Mouse (Mus musculus): ENCODE measurements at regions not wholly inside any gene's neighbourhood (a gene's known extent, or its start where the extent isn't known, plus 50 kb on each side); places are given as distances from the start of the nearest gene placed in this dataset.

DNA sequence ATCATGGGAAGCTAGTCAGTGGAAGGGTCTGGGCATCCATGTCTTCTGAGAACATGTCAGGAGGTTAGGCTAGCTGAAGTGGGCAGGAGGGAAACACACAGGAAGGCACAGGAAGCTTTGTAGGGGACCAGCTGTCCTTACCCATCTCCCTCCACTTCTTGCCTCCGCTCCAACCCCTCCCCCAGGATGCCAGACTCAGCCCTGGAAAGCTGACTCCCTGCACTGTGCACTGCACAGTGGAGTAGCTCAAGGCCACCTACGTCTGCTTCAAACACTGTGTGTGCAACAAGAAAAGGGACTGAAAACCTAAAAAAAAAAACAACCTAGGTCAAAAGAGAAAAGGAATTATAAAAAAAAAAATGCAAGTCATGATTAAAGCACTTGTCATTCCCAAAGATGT is 97.3 kb downstream of the Zfp706 start:
- Histone ChIP-seq H3K9me3 (replicated peaks; ENCODE audit: low read length) (no peaks in the 10 kb centered on the region), H3K4me2 (ENCODE audit: low read length) (no peak overlapping the region), H3K9ac (ENCODE audit: low read depth, low read length) (no peak overlapping the region), H3K27ac (no peak overlapping the region), H3K4me1 (replicated peaks; ENCODE audit: insufficient read depth, low read length) (no peaks in the 10 kb centered on the region; the same call in none of the 2 replicates), H3K4me3 (replicated peaks; ENCODE audit: low read depth, low read length) (no peak overlapping the region), H3K27me3 (ENCODE audit: insufficient read depth, low read length) (no peaks in the 10 kb centered on the region), H3K36me3 (ENCODE audit: insufficient read depth, low read length) (no peaks in the 10 kb centered on the region)
- ATAC-seq (replicated peaks; ENCODE audit: low FRiP score, low read depth) (no peak), DNase-seq (ENCODE audit: low spot score) (no peak)
- WGBS: 69% methylated on average over 2 of the region's 2 CpGs
- no peak for TF ChIP-seq CTCF (IDR thresholded peaks at IDR 0.05; ENCODE audit: low read depth)

DNA sequence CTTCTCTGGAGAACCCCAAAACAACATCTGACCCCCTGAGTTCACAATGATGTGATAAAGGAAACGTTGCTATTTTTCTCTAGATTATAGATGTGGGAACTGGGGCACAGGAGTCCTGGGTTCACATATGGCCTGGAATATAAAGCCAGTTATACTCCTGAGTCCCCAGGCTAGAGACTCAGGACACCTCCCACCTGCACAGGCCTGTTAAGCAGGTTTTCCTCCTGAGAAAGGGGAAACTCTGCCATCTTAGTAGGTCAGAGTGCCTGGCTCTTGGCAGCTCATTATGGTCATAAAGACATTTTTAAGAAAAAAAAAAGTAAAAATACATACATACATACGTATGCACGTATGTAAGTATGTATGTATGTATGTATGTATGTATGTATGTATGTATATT is 98.1 kb downstream of the Zfp706 start:
- H3K27ac ChIP-seq: no peak overlapping the region
- DNase-seq (ENCODE audit: low spot score): no peak
- ATAC-seq (replicated peaks; ENCODE audit: low FRiP score, low read depth): no peak

GRCm38 (mm10) chr15:36906789-36907188 is 100.8 kb downstream of the Zfp706 start:
- no peak overlapping the region for H3K4me2 ChIP-seq (ENCODE audit: low read length)
- H3K4me1 ChIP-seq (replicated peaks; ENCODE audit: insufficient read depth, low read length): peaks cover 10% of the 10 kb centered on the region
- 58% methylated on average over 5 of the region's 5 CpGs for WGBS
- H3K27me3 ChIP-seq (ENCODE audit: insufficient read depth, low read length): no peaks in the 10 kb centered on the region
- H3K9ac ChIP-seq (ENCODE audit: low read depth, low read length): no peak overlapping the region
- no peak overlapping the region for H3K27ac ChIP-seq
- ATAC-seq (replicated peaks; ENCODE audit: low FRiP score, low read depth) (peak; percentile 76), DNase-seq (ENCODE audit: low spot score) (peak; percentile 48)
- H3K9me3 ChIP-seq (replicated peaks; ENCODE audit: low read length): no peaks in the 10 kb centered on the region
- no peak for TF ChIP-seq CTCF (IDR thresholded peaks at IDR 0.05; ENCODE audit: low read depth)
- no peaks in the 10 kb centered on the region for H3K36me3 ChIP-seq (ENCODE audit: insufficient read depth, low read length)
- no peak overlapping the region for H3K4me3 ChIP-seq (replicated peaks; ENCODE audit: low read depth, low read length)

More for the DNA sequence above, 98.1 kb downstream of the Zfp706 start:
- no peak overlapping the region for H3K9ac ChIP-seq (ENCODE audit: low read depth, low read length)
- no peaks in the 10 kb centered on the region for H3K9me3 ChIP-seq (replicated peaks; ENCODE audit: low read length)
- H3K4me3 ChIP-seq (replicated peaks; ENCODE audit: low read depth, low read length): no peak overlapping the region
- no peaks in the 10 kb centered on the region; the same call in none of the 2 replicates for H3K4me1 ChIP-seq (replicated peaks; ENCODE audit: insufficient read depth, low read length)
- 76% methylated on average over 3 of the region's 3 CpGs for WGBS
- no peaks in the 10 kb centered on the region for H3K27me3 ChIP-seq (ENCODE audit: insufficient read depth, low read length)
- no peak overlapping the region for H3K4me2 ChIP-seq (ENCODE audit: low read length)
- no peak for TF ChIP-seq CTCF (IDR thresholded peaks at IDR 0.05; ENCODE audit: low read depth)
- no peaks in the 10 kb centered on the region for H3K36me3 ChIP-seq (ENCODE audit: insufficient read depth, low read length)

DNA sequence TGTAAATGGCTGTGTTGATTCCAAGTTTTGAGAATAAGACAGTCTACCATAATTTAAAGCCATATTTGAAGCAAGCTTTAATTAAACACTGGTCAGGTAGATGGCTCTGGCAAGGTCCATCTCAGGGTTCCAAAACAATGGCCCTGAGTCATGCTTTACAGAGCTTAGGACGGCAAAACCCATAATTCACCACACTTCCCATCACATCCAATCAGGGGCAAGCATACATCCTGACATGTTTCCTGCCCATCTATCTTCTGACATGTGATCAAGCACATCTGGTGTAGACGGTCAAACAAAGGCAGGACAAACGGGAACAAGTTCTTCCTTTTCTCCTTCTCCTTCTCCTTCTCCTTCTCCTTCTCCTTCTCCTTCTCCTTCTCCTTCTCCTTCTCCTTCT is 101.5 kb downstream of the Zfp706 start:
- no peak for ATAC-seq (replicated peaks; ENCODE audit: low FRiP score, low read depth)
- DNase-seq (ENCODE audit: low spot score): peak; percentile 37
- no peaks in the 10 kb centered on the region for H3K36me3 ChIP-seq (ENCODE audit: insufficient read depth, low read length)
- TF ChIP-seq CTCF (IDR thresholded peaks at IDR 0.05; ENCODE audit: low read depth): no peak
- H3K9me3 ChIP-seq (replicated peaks; ENCODE audit: low read length): no peaks in the 10 kb centered on the region
- no peaks in the 10 kb centered on the region for H3K27me3 ChIP-seq (ENCODE audit: insufficient read depth, low read length)
- H3K27ac ChIP-seq: no peak overlapping the region
- no peak overlapping the region for H3K4me3 ChIP-seq (replicated peaks; ENCODE audit: low read depth, low read length)
- 33% methylated on average over 3 of the region's 3 CpGs for WGBS
- H3K4me1 ChIP-seq (replicated peaks; ENCODE audit: insufficient read depth, low read length): peaks cover 14% of the 10 kb centered on the region
- no peak overlapping the region for H3K4me2 ChIP-seq (ENCODE audit: low read length)
- H3K9ac ChIP-seq (ENCODE audit: low read depth, low read length): no peak overlapping the region

DNA sequence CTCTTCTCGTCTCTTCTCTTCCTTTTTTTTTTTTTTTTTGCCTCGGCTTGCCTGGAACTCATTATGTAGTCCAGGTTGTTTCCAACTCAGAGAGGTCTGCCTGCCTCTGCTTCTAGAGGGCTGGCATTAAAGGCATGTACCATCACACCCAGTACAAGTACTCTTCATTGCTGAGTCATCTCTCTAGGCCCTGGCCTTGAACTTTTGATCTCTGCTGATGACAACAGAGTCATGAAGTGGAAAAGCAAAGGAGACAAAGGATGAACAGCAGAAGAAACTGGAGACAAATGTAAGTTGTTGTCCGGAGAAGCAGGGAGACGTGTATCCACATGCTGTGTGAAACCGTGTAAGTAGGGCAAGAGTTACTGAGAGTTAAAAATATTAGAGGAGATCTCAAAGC is 103.7 kb downstream of the Zfp706 start:
- WGBS: 74% methylated on average over 5 of the region's 5 CpGs

GRCm38 (mm10) chr15:36903309-36903708 is 104.3 kb downstream of the Zfp706 start:
- Histone ChIP-seq H3K27ac (peak overlapping the region; percentile 13; the same call in 1 of the 2 replicates), H3K27me3 (ENCODE audit: insufficient read depth, low read length) (no peaks in the 10 kb centered on the region), H3K9me3 (replicated peaks; ENCODE audit: low read length) (no peaks in the 10 kb centered on the region), H3K4me2 (ENCODE audit: low read length) (no peak overlapping the region), H3K4me1 (replicated peaks; ENCODE audit: insufficient read depth, low read length) (peaks cover 14% of the 10 kb centered on the region), H3K4me3 (replicated peaks; ENCODE audit: low read depth, low read length) (no peak overlapping the region), H3K9ac (ENCODE audit: low read depth, low read length) (no peak overlapping the region), H3K36me3 (ENCODE audit: insufficient read depth, low read length) (no peaks in the 10 kb centered on the region)
- TF ChIP-seq CTCF (IDR thresholded peaks at IDR 0.05; ENCODE audit: low read depth): no peak
- DNase-seq (ENCODE audit: low spot score) (peak; percentile 72), ATAC-seq (replicated peaks; ENCODE audit: low FRiP score, low read depth) (0 out of 2 replicates have a peak, but pooled peaks have one; percentile 10)
- WGBS: 18% methylated on average over 4 of the region's 4 CpGs

More for the DNA sequence above, 103.7 kb downstream of the Zfp706 start:
- Histone ChIP-seq H3K27ac (no peak overlapping the region), H3K27me3 (ENCODE audit: insufficient read depth, low read length) (no peaks in the 10 kb centered on the region), H3K9ac (ENCODE audit: low read depth, low read length) (no peak overlapping the region), H3K4me1 (replicated peaks; ENCODE audit: insufficient read depth, low read length) (peaks cover 14% of the 10 kb centered on the region), H3K4me2 (ENCODE audit: low read length) (no peak overlapping the region), H3K36me3 (ENCODE audit: insufficient read depth, low read length) (no peaks in the 10 kb centered on the region), H3K9me3 (replicated peaks; ENCODE audit: low read length) (no peaks in the 10 kb centered on the region), H3K4me3 (replicated peaks; ENCODE audit: low read depth, low read length) (no peak overlapping the region)
- ATAC-seq (replicated peaks; ENCODE audit: low FRiP score, low read depth) (no peak), DNase-seq (ENCODE audit: low spot score) (no peak)
- TF ChIP-seq CTCF (IDR thresholded peaks at IDR 0.05; ENCODE audit: low read depth): no peak

DNA sequence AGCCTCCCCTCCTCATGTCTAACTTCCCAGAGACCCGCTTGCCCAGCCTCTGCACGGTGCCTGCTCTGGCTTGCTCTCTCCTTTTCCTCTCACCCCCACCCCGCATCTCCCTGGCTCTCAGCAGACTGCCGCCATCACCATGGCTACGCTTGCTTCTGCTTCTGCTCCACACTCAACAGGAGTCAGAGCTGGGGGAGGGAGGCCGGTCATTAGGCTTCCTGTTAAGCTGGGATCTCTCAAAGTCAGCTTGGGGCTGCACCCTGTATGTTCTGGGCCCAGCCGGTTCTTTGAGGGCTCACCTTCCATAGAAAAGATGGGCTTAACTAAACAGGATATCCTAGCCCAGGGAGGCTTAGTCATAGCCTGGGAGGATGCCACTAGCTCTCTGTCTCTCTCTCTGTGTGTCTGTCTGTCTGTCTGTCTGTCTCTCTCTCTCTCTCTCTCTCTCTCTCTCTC is 105.7 kb downstream of the Zfp706 start:
- no peak overlapping the region for H3K27ac ChIP-seq
- H3K27me3 ChIP-seq (ENCODE audit: insufficient read depth, low read length): no peaks in the 10 kb centered on the region
- H3K4me3 ChIP-seq (replicated peaks; ENCODE audit: low read depth, low read length): no peak overlapping the region
- peaks cover 14% of the 10 kb centered on the region for H3K4me1 ChIP-seq (replicated peaks; ENCODE audit: insufficient read depth, low read length)
- no peak for TF ChIP-seq CTCF (IDR thresholded peaks at IDR 0.05; ENCODE audit: low read depth)
- DNase-seq (ENCODE audit: low spot score) (peak; percentile 88), ATAC-seq (replicated peaks; ENCODE audit: low FRiP score, low read depth) (peak; percentile 71)
- no peaks in the 10 kb centered on the region for H3K9me3 ChIP-seq (replicated peaks; ENCODE audit: low read length)
- H3K9ac ChIP-seq (ENCODE audit: low read depth, low read length): no peak overlapping the region
- no peaks in the 10 kb centered on the region for H3K36me3 ChIP-seq (ENCODE audit: insufficient read depth, low read length)
- 1% methylated on average over 7 of the region's 7 CpGs for WGBS
- H3K4me2 ChIP-seq (ENCODE audit: low read length): no peak overlapping the region
